Comparison of ENCODE assay signal across 23 mouse cellular contexts in the genomic region with DNA sequence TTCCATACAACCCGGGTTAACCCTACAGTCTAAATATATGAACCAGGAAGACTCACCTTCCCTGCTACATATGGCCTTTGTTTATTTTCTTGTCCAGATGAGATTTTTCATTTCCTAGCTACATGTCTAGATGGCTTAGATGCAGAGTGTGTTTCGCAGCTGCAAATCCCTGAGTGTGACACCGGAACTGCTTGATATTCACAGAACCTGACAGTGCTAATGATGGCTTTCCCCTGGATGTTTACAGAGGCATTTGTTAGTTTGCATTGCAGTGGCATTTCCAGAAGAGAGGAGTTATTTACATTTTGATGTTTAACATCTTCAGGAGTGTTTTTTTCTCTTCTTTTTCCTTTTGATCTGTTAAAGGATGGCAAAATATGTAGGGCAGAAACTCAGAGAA.
A peak's percentile ranks its signal among the peaks of the same experiment; 100 is the strongest.
DNase-seq lines count a peak whose midpoint lies in the region; ATAC-seq and TF ChIP-seq lines count a peak whose summit lies in the region.
"Had no signal": no experiment of that assay in that cellular context is flagged by ENCODE, and none has a peak within 500 bp of the region (broad histone marks: within the 10 kb centered on the region; RNA-seq: fewer than 3 reads in every experiment).

No protein-coding gene starts in this region.

- H3K4me1 ChIP-seq in hindbrain, postnatal 0 days (ENCODE audit: insufficient read depth, low read length), result no peaks in the 10 kb centered on the region
- H3K4me1 ChIP-seq in hindbrain, embryonic 12.5 days, result no peaks in the 10 kb centered on the region
- peaks cover 5% of the 10 kb centered on the region; the same call in 1 of the 2 replicates for H3K4me1 ChIP-seq in midbrain, embryonic 13.5 days (replicated peaks)
- H3K4me1 ChIP-seq in midbrain, embryonic 10.5 days, result peaks cover 6% of the 10 kb centered on the region; the same call in 1 of the 2 replicates
- no peaks in the 10 kb centered on the region for H3K4me1 ChIP-seq in olfactory bulb, adult 2 months (ENCODE audit: control insufficient read depth, insufficient read depth, low read length)
- H3K4me1 ChIP-seq: forebrain, embryonic 13.5 days; hindbrain, embryonic 13.5 days had no signal

- ATAC-seq in hindbrain, postnatal 0 days, result no peak
- no peak for ATAC-seq in hindbrain, embryonic 12.5 days (ENCODE audit: low FRiP score)
- ATAC-seq in midbrain, embryonic 13.5 days, result 0 out of 2 replicates have a peak, but pooled peaks have one; percentile 40
- ATAC-seq: forebrain, embryonic 13.5 days; hindbrain, embryonic 16.5 days; inflammation-experienced regulatory T-cells, adult 6 months; Patski had no signal

- TF ChIP-seq CTCF in hindbrain, postnatal 0 days (IDR thresholded peaks at IDR 0.05; ENCODE audit: low read depth), result no peak
- no peak for TF ChIP-seq CTCF in brain, embryonic 14.5 days (IDR thresholded peaks at IDR 0.05; ENCODE audit: borderline replicate concordance, extremely low read depth, insufficient read depth, insufficient read length)
- no peak for TF ChIP-seq CTCF in olfactory bulb, adult 2 months (IDR thresholded peaks at IDR 0.05; ENCODE audit: insufficient read depth, low read depth, low read length)

- no peaks in the 10 kb centered on the region for H3K27me3 ChIP-seq in hindbrain, postnatal 0 days (ENCODE audit: insufficient read depth, low read length)
- no peaks in the 10 kb centered on the region for H3K27me3 ChIP-seq in hindbrain, embryonic 12.5 days
- H3K27me3 ChIP-seq in midbrain, embryonic 13.5 days, result no peaks in the 10 kb centered on the region
- H3K27me3 ChIP-seq in midbrain, embryonic 10.5 days (ENCODE audit: low read depth, poor library complexity, severe bottlenecking), result no peaks in the 10 kb centered on the region
- H3K27me3 ChIP-seq: CH12.LX; forebrain, embryonic 13.5 days; hindbrain, embryonic 13.5 days; Patski had no signal

- no peak for TF ChIP-seq POLR2A in brain, embryonic 14.5 days (IDR thresholded peaks at IDR 0.05; ENCODE audit: borderline replicate concordance, extremely low read depth, insufficient read depth, insufficient read length, poor library complexity, severe bottlenecking)
- no peak for TF ChIP-seq POLR2A in olfactory bulb, adult 2 months (IDR thresholded peaks at IDR 0.05; ENCODE audit: insufficient read depth, low read depth, low read length)

- WGBS in hindbrain, postnatal 0 days, result 83% methylated on average over 3 of the region's 3 CpGs
- WGBS in hindbrain, embryonic 12.5 days, result 74% methylated on average over 3 of the region's 3 CpGs
- WGBS in midbrain, embryonic 13.5 days, result 67% methylated on average over 3 of the region's 3 CpGs
- 79% methylated on average over 3 of the region's 3 CpGs for WGBS in midbrain, embryonic 10.5 days
- 41% methylated on average over 3 of the region's 3 CpGs for WGBS in olfactory bulb, adult 2 months

- no peaks in the 10 kb centered on the region for H3K36me3 ChIP-seq in hindbrain, postnatal 0 days (ENCODE audit: insufficient read depth, low read length)
- no peaks in the 10 kb centered on the region for H3K36me3 ChIP-seq in hindbrain, embryonic 12.5 days
- H3K36me3 ChIP-seq in midbrain, embryonic 13.5 days, result no peaks in the 10 kb centered on the region
- no peaks in the 10 kb centered on the region for H3K36me3 ChIP-seq in midbrain, embryonic 10.5 days
- H3K36me3 ChIP-seq: forebrain, embryonic 10.5 days; hindbrain, embryonic 13.5 days had no signal

- H3K9me3 ChIP-seq in hindbrain, postnatal 0 days (ENCODE audit: low read length), result no peaks in the 10 kb centered on the region
- H3K9me3 ChIP-seq in hindbrain, embryonic 12.5 days (replicated peaks), result no peaks in the 10 kb centered on the region
- no peaks in the 10 kb centered on the region for H3K9me3 ChIP-seq in midbrain, embryonic 13.5 days
- H3K9me3 ChIP-seq in midbrain, embryonic 10.5 days (replicated peaks), result no peaks in the 10 kb centered on the region
- H3K9me3 ChIP-seq: forebrain, embryonic 10.5 days; forebrain, embryonic 13.5 days; G1E; hindbrain, embryonic 13.5 days had no signal

- H3K27ac ChIP-seq in hindbrain, postnatal 0 days, result no peak overlapping the region
- H3K27ac ChIP-seq in hindbrain, embryonic 12.5 days, result no peak overlapping the region
- no peak overlapping the region for H3K27ac ChIP-seq in midbrain, embryonic 13.5 days
- H3K27ac ChIP-seq in midbrain, embryonic 10.5 days (replicated peaks), result no peak overlapping the region
- 0 out of 2 replicates have a peak overlapping the region, but pooled peaks have one; percentile 37 for H3K27ac ChIP-seq in olfactory bulb, adult 2 months (ENCODE audit: insufficient read depth, low read depth, low read length)
- H3K27ac ChIP-seq: forebrain, embryonic 10.5 days; forebrain, embryonic 13.5 days; hindbrain, embryonic 13.5 days had no signal

- no peak overlapping the region for H3K4me3 ChIP-seq in hindbrain, postnatal 0 days (ENCODE audit: low read length)
- no peak overlapping the region for H3K4me3 ChIP-seq in hindbrain, embryonic 12.5 days
- H3K4me3 ChIP-seq in midbrain, embryonic 13.5 days (replicated peaks), result no peak overlapping the region
- H3K4me3 ChIP-seq in midbrain, embryonic 10.5 days, result no peak overlapping the region
- H3K4me3 ChIP-seq in olfactory bulb, adult 2 months (ENCODE audit: insufficient read depth, low read depth, low read length), result no peak overlapping the region
- H3K4me3 ChIP-seq: forebrain, embryonic 10.5 days; forebrain, embryonic 13.5 days; hindbrain, embryonic 13.5 days had no signal

- peak; percentile 12 for DNase-seq in hindbrain, postnatal 0 days (ENCODE audit: low spot score)
- no peak for DNase-seq in midbrain, embryonic 10.5 days (ENCODE audit: low spot score)
- peak; percentile 57 for DNase-seq in brain, embryonic 14.5 days (ENCODE audit: low read depth)
- DNase-seq in spleen, adult 18-20 months, result no peak
- DNase-seq: adrenal gland, adult 2 months; adrenal gland, postnatal 14 days; B cell, adult 2 months; cerebellum, adult 18-20 months; cerebellum, adult 9-10 months; cerebellum, postnatal 14 days; gastrocnemius, postnatal 36 days had no signal

- no peak overlapping the region for H3K4me2 ChIP-seq in hindbrain, postnatal 0 days (ENCODE audit: low read depth, low read length)
- no peak overlapping the region for H3K4me2 ChIP-seq in hindbrain, embryonic 12.5 days (replicated peaks)
- no peak overlapping the region for H3K4me2 ChIP-seq in midbrain, embryonic 13.5 days (replicated peaks)
- H3K4me2 ChIP-seq: forebrain, embryonic 13.5 days; heart, embryonic 11.5 days; hindbrain, embryonic 13.5 days had no signal

- H3K9ac ChIP-seq in hindbrain, postnatal 0 days (replicated peaks; ENCODE audit: low read length), result no peak overlapping the region
- H3K9ac ChIP-seq in hindbrain, embryonic 12.5 days, result no peak overlapping the region
- no peak overlapping the region for H3K9ac ChIP-seq in midbrain, embryonic 13.5 days (replicated peaks)
- H3K9ac ChIP-seq: forebrain, embryonic 13.5 days; hindbrain, embryonic 13.5 days had no signal

Comparison
In these comparisons a context has a peak if more than half of its experiments do, and no peak if none do; other contexts are left out.
1. DNase-seq: peak in hindbrain, postnatal 0 days (single experiment) and brain, embryonic 14.5 days (single experiment); none in midbrain, embryonic 10.5 days (single experiment) and spleen, adult 18-20 months (0 of 2).